Mouse (Mus musculus) olfactory bulb, adult 2 months (tissue): ENCODE results near the gene Tnip1.

Source experiments
- CTCF ChIP-seq: fragments of 200-500 bp; IDR thresholded peaks from 2 replicates; pipeline ENCODE4 v1.5.1; 2012; ENCODE audit warnings: low read depth, mild to moderate bottlenecking, low read length, moderate library complexity; ENCODE audit not compliant: insufficient read depth
- POLR2A ChIP-seq: fragments of 200-500 bp; IDR thresholded peaks from 2 replicates; pipeline ENCODE4 v1.6.1; 2012; ENCODE audit warnings: mild to moderate bottlenecking, low read depth, low read length, moderate library complexity; ENCODE audit not compliant: insufficient read depth

- TF ChIP-seq POLR2A (no peak), CTCF (no peak)
These were observed 19.8 kb upstream of the Tnip1 start for GRCm38 (mm10) chr11:54982520-54982919.
